Mouse (Mus musculus) ES-E14 (cell line): ENCODE data around the gene Rab43. TPM values are rescaled to one million over a fixed set of nuclear protein-coding genes. Genes with fewer than 3 reads are reported as not detected.

Experiments used
- DNase-seq: peaks from one replicate; pipeline ENCODE4 v3.0.0-alpha.2; 2013; ENCODE audit warnings: low read depth, low spot score
- H3K27ac ChIP-seq: 2 replicates; pipeline ENCODE4 v1.5.1; 2012; ENCODE audit warnings: low read depth, mild to moderate bottlenecking, low read length, moderate library complexity, mixed read lengths; ENCODE audit not compliant: poor library complexity, insufficient read depth, severe bottlenecking
- H3K36me3 ChIP-seq: 2 replicates; pipeline ENCODE4 v1.6.1; 2012; ENCODE audit warnings: mild to moderate bottlenecking, low read length, moderate library complexity, mixed read lengths; ENCODE audit not compliant: control insufficient read depth, poor library complexity, insufficient read depth, severe bottlenecking
- H3K4me1 ChIP-seq, 2 experiments: fragments of 150-350 bp in 1 of 2; sonication (generic) in 1 of 2; 2 replicates each; pipeline ENCODE4 v1.6.1; 2012; ENCODE audit warnings: low read length in 2 of 2, mild to moderate bottlenecking in 1 of 2, mixed read lengths in 1 of 2; ENCODE audit not compliant: control insufficient read depth in 2 of 2, insufficient read depth in 2 of 2, poor library complexity in 1 of 2
- H3K4me3 ChIP-seq, 2 experiments: fragments of 150-350 bp in 1 of 2; sonication (generic) in 1 of 2; 2 replicates each; pipeline ENCODE4 v1.5.1; 2012; ENCODE audit warnings: low read length in 2 of 2, low read depth in 1 of 2, mild to moderate bottlenecking in 1 of 2, mixed read lengths in 1 of 2; ENCODE audit not compliant: insufficient read depth in 1 of 2, poor library complexity in 1 of 2, severe bottlenecking in 1 of 2
- H3K9ac ChIP-seq: 2 replicates; pipeline ENCODE4 v1.6.1; 2012; ENCODE audit warnings: low read depth, mild to moderate bottlenecking, low read length, mixed read lengths; ENCODE audit not compliant: poor library complexity, insufficient read depth, severe bottlenecking
- H3K9me3 ChIP-seq: fragments of 150-350 bp; sonication (generic); 2 replicates; pipeline ENCODE4 v1.6.1; 2012; ENCODE audit warnings: low read depth, mild to moderate bottlenecking, low read length; ENCODE audit not compliant: control insufficient read depth, insufficient read depth
- CHD2 ChIP-seq: IDR thresholded peaks from 2 replicates; pipeline ENCODE4 v1.6.1; 2014; ENCODE audit warnings: mild to moderate bottlenecking, low read depth, low read length, inconsistent platforms
- HCFC1 ChIP-seq: IDR thresholded peaks from 2 replicates; pipeline ENCODE4 v1.6.1; 2012; ENCODE audit warnings: low read length, inconsistent platforms, borderline replicate concordance; ENCODE audit not compliant: insufficient read depth
- MAFK ChIP-seq: IDR thresholded peaks from 2 replicates; pipeline ENCODE4 v1.6.1; 2014; ENCODE audit warnings: mild to moderate bottlenecking, low read depth, low read length, inconsistent platforms; ENCODE audit not compliant: insufficient read depth
- ZC3H11A ChIP-seq: IDR thresholded peaks from 2 replicates; pipeline ENCODE4 v1.6.1; 2012; ENCODE audit warnings: low read depth, mild to moderate bottlenecking, inconsistent platforms, low read length, borderline replicate concordance
- ZNF384 ChIP-seq: IDR thresholded peaks from 2 replicates; pipeline ENCODE4 v1.6.1; 2012; ENCODE audit warnings: low read depth, low read length, inconsistent platforms
- in situ Hi-C, 2 experiments: fragments of 600-800 bp; cut with MboI; formaldehyde crosslinking; loops; one replicate each; pipeline ENCODE4 v1.15.1; 2025; ENCODE audit warnings: low sequenced_read_pairs in 2 of 2, inconsistent platforms in 1 of 2; ENCODE audit not compliant: unreplicated experiment in 2 of 2
- total RNA-seq: library from RNA; depleted of rRNA; stranded (reverse); fragments of 300-350 nt; gene quantifications from 2 replicates; pipeline ENCODE4 v1.2.3, GENCODE M21; 2012; rRNA removed

Rab43 gene
- total RNA-seq, 1 experiment = 2.0 TPM

DNA sequence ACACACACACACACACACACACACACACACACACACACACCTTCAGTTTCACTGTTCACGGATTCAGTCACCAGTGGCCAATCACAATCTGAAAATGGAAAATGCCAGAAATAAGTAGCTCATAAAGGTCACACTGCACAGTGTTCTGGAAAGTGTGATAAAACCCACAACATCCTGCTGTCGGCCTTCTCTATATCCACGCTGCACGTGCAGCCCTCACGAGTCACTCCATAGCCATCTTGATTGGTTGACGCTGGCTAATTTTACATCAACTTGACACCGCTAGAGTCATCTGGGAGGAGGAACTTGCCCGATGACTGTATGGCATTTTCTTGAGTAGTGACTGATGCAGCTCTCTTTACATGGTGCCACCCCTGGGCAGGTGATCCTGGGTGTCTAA lies 70.0 kb downstream of the Rab43 start:
- no peak overlapping the region for H3K4me3 ChIP-seq
- no peaks in the 10 kb centered on the region for H3K36me3 ChIP-seq
- in situ Hi-C loops = no loop called here
- DNase-seq = no peak
- no peak overlapping the region for H3K27ac ChIP-seq
- H3K9me3 ChIP-seq = no peaks in the 10 kb centered on the region
- TF ChIP-seq ZC3H11A (no peak), ZNF384 (no peak), MAFK (no peak), HCFC1 (no peak), CHD2 (no peak)
- H3K4me1 ChIP-seq = no peaks in the 10 kb centered on the region
- H3K9ac ChIP-seq = no peak overlapping the region

- Histone ChIP-seq H3K4me3 (no peak overlapping the region), H3K27ac (no peak overlapping the region), H3K9ac (no peak overlapping the region), H3K36me3 (no peaks in the 10 kb centered on the region), H3K4me1 (no peaks in the 10 kb centered on the region), H3K9me3 (no peaks in the 10 kb centered on the region)
- no peak for DNase-seq
- in situ Hi-C loops = no loop called here
- TF ChIP-seq ZNF384 (no peak), HCFC1 (no peak)
These were observed 71.5 kb downstream of the Rab43 start for GRCm38 (mm10) chr6:87740496-87740895.

- Histone ChIP-seq H3K27ac (no peak overlapping the region), H3K36me3 (no peaks in the 10 kb centered on the region), H3K9ac (no peak overlapping the region), H3K4me1 (no peaks in the 10 kb centered on the region), H3K9me3 (no peaks in the 10 kb centered on the region), H3K4me3 (no peak overlapping the region)
- in situ Hi-C loops = no loop called here
- no peak for DNase-seq
- TF ChIP-seq HCFC1 = no peak
- no peak for TF ChIP-seq ZNF384
- no peak for TF ChIP-seq ZC3H11A
- TF ChIP-seq MAFK = no peak
- no peak for TF ChIP-seq CHD2
These were observed 72.1 kb downstream of the Rab43 start for GRCm38 (mm10) chr6:87739898-87740297.

Other genes starting within 250 kb of the Rab43 start
- 0.36 and 0.58 TPM in 2 replicates for gene Prokr1, start 221.4 kb downstream of the Rab43 start, total RNA-seq
- 9.1 and 10.4 TPM in 2 replicates for gene Aplf, start 140.0 kb downstream of the Rab43 start, total RNA-seq
- gene Efcc1, start 81.3 kb downstream of the Rab43 start, total RNA-seq = not detected in 2 replicates
- gene Gp9, start 34.1 kb downstream of the Rab43 start, total RNA-seq = not detected in 2 replicates
- 2.6 and 5.7 TPM in 2 replicates for gene Gm45140, start 23.6 kb upstream of the Rab43 start, total RNA-seq
- gene Isy1, start 26.6 kb upstream of the Rab43 start, total RNA-seq = 34.6 and 48.8 TPM in 2 replicates
- 400 and 562 TPM in 2 replicates for gene Cnbp, start 38.9 kb upstream of the Rab43 start, total RNA-seq
- gene Copg1, start 75.7 kb upstream of the Rab43 start, total RNA-seq = 103 and 107 TPM in 2 replicates
- gene Hmces, start 101.8 kb upstream of the Rab43 start, total RNA-seq = 61.2 and 125 TPM in 2 replicates
- 13.6 and 14.0 TPM in 2 replicates for gene H1fx, start 169.5 kb upstream of the Rab43 start, total RNA-seq
- 31.2 and 56.2 TPM in 2 replicates for gene Rab7, start 233.1 kb upstream of the Rab43 start, total RNA-seq